Comparison of ENCODE assay signal across 8 mouse cellular contexts in genomic region chr1:63175853-63176252, GRCm38 (mm10). TPM values are rescaled to one million over a fixed set of nuclear protein-coding genes. Genes with fewer than 3 reads are reported as not detected.
DNase-seq lines count a peak whose midpoint lies in the region; ATAC-seq and TF ChIP-seq lines count a peak whose summit lies in the region.

No protein-coding gene starts in this region.

- H3K36me3 ChIP-seq in heart, embryonic 16.5 days (ENCODE audit: control insufficient read depth, insufficient read depth), result peaks cover 31% of the 10 kb centered on the region
- peaks cover 39% of the 10 kb centered on the region for H3K36me3 ChIP-seq in liver, embryonic 13.5 days
- H3K36me3 ChIP-seq in stomach, postnatal 0 days (ENCODE audit: control insufficient read depth, insufficient read depth, low read length), result peaks cover 5% of the 10 kb centered on the region; the same call in 1 of the 2 replicates

- peaks cover 8% of the 10 kb centered on the region; the same call in 1 of the 2 replicates for H3K4me1 ChIP-seq in brown adipose tissue, adult 24 weeks (ENCODE audit: control insufficient read depth, insufficient read depth, insufficient read length, low read length)
- peaks cover 22% of the 10 kb centered on the region for H3K4me1 ChIP-seq in heart, embryonic 16.5 days (ENCODE audit: control insufficient read depth, insufficient read depth, low read length)
- peaks cover 34% of the 10 kb centered on the region for H3K4me1 ChIP-seq in liver, embryonic 13.5 days (replicated peaks)
- H3K4me1 ChIP-seq in stomach, postnatal 0 days (replicated peaks; ENCODE audit: control insufficient read depth, insufficient read depth), result peaks cover 7% of the 10 kb centered on the region; the same call in 1 of the 2 replicates

- ATAC-seq in heart, embryonic 16.5 days (replicated peaks; ENCODE audit: extremely low read depth, insufficient read depth, low FRiP score), result no peak
- ATAC-seq in liver, embryonic 13.5 days (ENCODE audit: low read depth), result peak; percentile 24; the same call in 1 of the 2 replicates
- ATAC-seq in stomach, postnatal 0 days (ENCODE audit: low FRiP score, low TSS enrichment), result no peak

- DNase-seq in layer of hippocampus, adult 2 months (ENCODE audit: low spot score in 2 of 2), result no peak
- DNase-seq in layer of hippocampus, adult 9-11 months, result no peak
- DNase-seq in liver, embryonic 13.5 days, result peak; percentile 32
- no peak for DNase-seq in stomach, postnatal 0 days (ENCODE audit: low spot score)
- DNase-seq in urinary bladder, postnatal 14 days (ENCODE audit: low spot score), result no peak
- DNase-seq in left cerebral cortex, adult 9 months (ENCODE audit: low spot score in 2 of 2), result no peak

- H3K9ac ChIP-seq in heart, embryonic 16.5 days (ENCODE audit: low read length), result peak overlapping the region; percentile 99
- peak overlapping the region; percentile 97 for H3K9ac ChIP-seq in liver, embryonic 13.5 days
- peak overlapping the region; percentile 91 for H3K9ac ChIP-seq in stomach, postnatal 0 days (ENCODE audit: low read length)

- peak overlapping the region; percentile 98 for H3K27ac ChIP-seq in layer of hippocampus, adult 2 months
- H3K27ac ChIP-seq in brown adipose tissue, adult 24 weeks (replicated peaks; ENCODE audit: low read depth, low read length), result peak overlapping the region; percentile 95
- H3K27ac ChIP-seq in heart, embryonic 16.5 days (ENCODE audit: low read length), result peak overlapping the region; percentile 96
- H3K27ac ChIP-seq in liver, embryonic 13.5 days, result peak overlapping the region; percentile 87
- H3K27ac ChIP-seq in stomach, postnatal 0 days (replicated peaks), result peak overlapping the region; percentile 93

- WGBS in heart, embryonic 16.5 days, result 4% methylated on average over 11 of the region's 11 CpGs
- WGBS in liver, embryonic 13.5 days (ENCODE audit: insufficient replicate concordance), result 4% methylated on average over 11 of the region's 11 CpGs
- 7% methylated on average over 11 of the region's 11 CpGs for WGBS in stomach, postnatal 0 days

- peak overlapping the region; percentile 80 for H3K4me2 ChIP-seq in heart, embryonic 16.5 days (ENCODE audit: low read depth, low read length)
- H3K4me2 ChIP-seq in liver, embryonic 13.5 days, result peak overlapping the region; percentile 87
- peak overlapping the region; percentile 71 for H3K4me2 ChIP-seq in stomach, postnatal 0 days (replicated peaks; ENCODE audit: low read depth)

- TF ChIP-seq EP300 in stomach, postnatal 0 days (optimal IDR thresholded peaks at IDR 0.05), result no peak

- H3K27me3 ChIP-seq in heart, embryonic 16.5 days (ENCODE audit: control insufficient read depth, insufficient read depth, low read length), result no peaks in the 10 kb centered on the region
- no peaks in the 10 kb centered on the region for H3K27me3 ChIP-seq in liver, embryonic 13.5 days
- H3K27me3 ChIP-seq in stomach, postnatal 0 days (ENCODE audit: control insufficient read depth, insufficient read depth, low read length), result no peaks in the 10 kb centered on the region

- TF ChIP-seq CTCF in layer of hippocampus, adult 2 months (conservative IDR thresholded peaks at IDR 0.05), result no peak
- TF ChIP-seq CTCF in stomach, postnatal 0 days (IDR thresholded peaks at IDR 0.05; ENCODE audit: low read depth), result no peak

- no peaks in the 10 kb centered on the region for H3K9me3 ChIP-seq in heart, embryonic 16.5 days (replicated peaks; ENCODE audit: control insufficient read depth, low read length)
- no peaks in the 10 kb centered on the region for H3K9me3 ChIP-seq in liver, embryonic 13.5 days (replicated peaks)
- H3K9me3 ChIP-seq in stomach, postnatal 0 days (ENCODE audit: control insufficient read depth, low read length), result no peaks in the 10 kb centered on the region

- peak overlapping the region; percentile 99 for H3K4me3 ChIP-seq in layer of hippocampus, adult 2 months
- H3K4me3 ChIP-seq in brown adipose tissue, adult 24 weeks (ENCODE audit: insufficient read depth, low read depth, low read length), result peak overlapping the region; percentile 80
- peak overlapping the region; percentile 99 for H3K4me3 ChIP-seq in heart, embryonic 16.5 days (ENCODE audit: low read length)
- H3K4me3 ChIP-seq in liver, embryonic 13.5 days (replicated peaks), result peak overlapping the region; percentile 97
- H3K4me3 ChIP-seq in stomach, postnatal 0 days (ENCODE audit: low read depth, low read length), result peak overlapping the region; percentile 99

RNA-seq across cellular contexts. Expression of gene Eef1b2, which starts 0.8 kb away (rescaled TPM):
- total RNA-seq in layer of hippocampus, adult 2 months (2021), result 100 to 1,000 TPM; 343 to 345 TPM
- polyA plus RNA-seq in brown adipose tissue, adult 24 weeks (2012; ENCODE audit: insufficient read depth, insufficient read length, missing spikeins), result 440 and 463 TPM in 2 replicates
- polyA plus RNA-seq in heart, embryonic 16.5 days (2015; fragmentation: Nextera tagmentation; extraction: Ambion mirVana), result 296 and 333 TPM in 2 replicates
- polyA plus RNA-seq in liver, embryonic 13.5 days (2015; fragmentation: Nextera tagmentation; extraction: Ambion mirVana), result 368 and 385 TPM in 2 replicates
- 427 and 438 TPM in 2 replicates for polyA plus RNA-seq in stomach, postnatal 0 days (2015; fragmentation: Nextera tagmentation; extraction: Ambion mirVana)

RNA-seq across cellular contexts. Expression of gene Ndufs1, which starts 0.8 kb away (rescaled TPM):
- total RNA-seq in layer of hippocampus, adult 2 months (2021), result 100 to 1,000 TPM; 153 to 155 TPM
- polyA plus RNA-seq in brown adipose tissue, adult 24 weeks (2012; ENCODE audit: insufficient read depth, insufficient read length, missing spikeins), result 837 and 962 TPM in 2 replicates
- 450 and 470 TPM in 2 replicates for polyA plus RNA-seq in heart, embryonic 16.5 days (2015; fragmentation: Nextera tagmentation; extraction: Ambion mirVana)
- 120 and 139 TPM in 2 replicates for polyA plus RNA-seq in liver, embryonic 13.5 days (2015; fragmentation: Nextera tagmentation; extraction: Ambion mirVana)
- polyA plus RNA-seq in stomach, postnatal 0 days (2015; fragmentation: Nextera tagmentation; extraction: Ambion mirVana), result 86.5 and 90.7 TPM in 2 replicates

RNA-seq across cellular contexts. Expression of gene Gpr1, which starts 38.5 kb away (rescaled TPM):
- total RNA-seq in layer of hippocampus, adult 2 months (2021), result under 1 TPM; 0.49 to 0.61 TPM
- polyA plus RNA-seq in brown adipose tissue, adult 24 weeks (2012; ENCODE audit: insufficient read depth, insufficient read length, missing spikeins), result 0.79 and 1.2 TPM in 2 replicates
- polyA plus RNA-seq in heart, embryonic 16.5 days (2015; fragmentation: Nextera tagmentation; extraction: Ambion mirVana), result 0.12 and 0.30 TPM in 2 replicates
- polyA plus RNA-seq in liver, embryonic 13.5 days (2015; fragmentation: Nextera tagmentation; extraction: Ambion mirVana), result not detected in 2 replicates
- polyA plus RNA-seq in stomach, postnatal 0 days (2015; fragmentation: Nextera tagmentation; extraction: Ambion mirVana), result 0.05 and 0.11 TPM in 2 replicates
